Mouse (Mus musculus): ENCODE measurements around the gene Pde4d. TPM values are rescaled to one million over a fixed set of nuclear protein-coding genes. Genes with fewer than 3 reads are reported as not detected.
"Not testable (repeated sequence)": the region's sequence is repeated elsewhere in the genome, so short reads cannot be mapped to it uniquely, and the experiment has no call there.

Gene Pde4d
- polyA plus RNA-seq, 1 experiment, result 56.2 TPM

DNA sequence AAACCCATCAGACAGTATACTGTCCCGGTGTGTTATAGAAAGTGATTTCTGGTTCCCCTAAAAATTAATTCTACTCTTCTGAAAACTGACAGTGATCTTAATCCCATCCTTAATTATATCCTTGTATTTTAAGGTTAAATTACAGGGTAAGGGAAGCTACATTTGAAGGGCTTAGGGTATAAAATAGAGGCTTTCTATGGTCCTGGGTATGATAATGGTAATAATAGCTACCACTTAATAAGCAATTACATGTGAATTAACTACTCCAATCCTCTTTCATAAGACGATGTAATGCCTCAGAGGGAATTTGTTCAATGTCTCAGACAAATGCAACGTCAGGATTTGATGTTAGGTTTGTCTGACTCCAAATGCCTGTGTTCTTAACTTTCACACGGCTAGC lies 309.4 kb downstream of the Pde4d start:
- H3K4me3 ChIP-seq (ENCODE audit: insufficient read depth, low read depth, low read length), result no peak overlapping the region
- no peaks in the 10 kb centered on the region for H3K4me1 ChIP-seq (ENCODE audit: control insufficient read depth, insufficient read depth, insufficient read length, low read length)
- no peak overlapping the region for H3K27ac ChIP-seq (replicated peaks; ENCODE audit: low read depth, low read length)

DNA sequence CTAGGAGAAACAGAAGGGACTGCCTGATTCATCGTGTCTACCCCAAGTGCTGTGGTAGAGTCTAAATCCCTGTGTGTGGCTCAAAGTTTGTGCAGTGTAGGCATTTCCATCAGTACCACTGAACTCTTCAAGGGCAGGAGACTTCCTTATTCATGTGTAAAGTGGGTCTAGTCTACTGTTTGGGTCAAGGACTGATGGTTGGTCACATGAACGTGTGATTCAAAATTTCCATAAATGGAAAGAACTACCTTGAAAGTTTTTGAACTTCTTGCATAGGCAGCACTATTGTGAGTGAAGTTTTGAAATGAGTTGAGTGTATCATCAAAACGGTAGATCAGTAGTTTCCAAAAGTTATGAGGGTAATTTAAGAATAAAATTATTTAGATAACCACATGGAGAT lies 313.5 kb downstream of the Pde4d start:
- H3K4me3 ChIP-seq (ENCODE audit: insufficient read depth, low read depth, low read length), result no peak overlapping the region
- H3K27ac ChIP-seq (replicated peaks; ENCODE audit: low read depth, low read length), result no peak overlapping the region

DNA sequence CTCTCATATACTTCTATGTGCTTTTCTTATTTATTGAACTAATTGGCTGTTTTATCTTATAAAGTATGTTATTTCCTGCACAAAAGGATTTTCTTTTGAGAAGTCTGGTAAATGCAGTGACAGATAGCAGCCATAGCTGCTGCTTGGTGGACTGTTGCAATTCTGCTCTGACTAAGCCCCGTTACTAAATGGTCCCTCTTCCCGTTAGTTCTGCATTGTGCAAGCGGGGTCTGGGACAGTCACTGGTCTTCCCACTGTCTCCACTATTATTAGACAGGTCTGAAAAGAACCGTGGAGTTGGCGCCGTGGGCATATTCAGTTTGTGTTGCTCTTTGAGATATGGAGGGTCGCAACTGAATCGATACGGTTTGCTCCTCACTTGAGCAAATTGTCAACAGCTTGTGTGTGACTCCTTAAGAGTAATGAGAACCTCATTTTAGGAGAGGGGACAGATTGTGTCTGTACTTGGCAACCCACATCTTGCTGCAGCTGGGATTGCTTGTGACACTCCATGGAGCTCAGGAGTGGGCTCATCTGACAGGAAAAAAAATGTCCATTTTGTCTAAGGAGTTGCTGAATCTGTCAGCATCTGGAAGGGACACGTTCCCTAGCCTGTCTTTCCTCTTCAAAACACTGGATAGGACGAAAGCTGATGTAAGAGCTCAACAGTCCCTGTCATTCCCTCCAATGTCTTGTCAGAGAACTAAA lies 316.4 kb downstream of the Pde4d start:
- Histone ChIP-seq H3K4me1 (ENCODE audit: control insufficient read depth, insufficient read depth, insufficient read length, low read length) (no peaks in the 10 kb centered on the region), H3K4me3 (ENCODE audit: insufficient read depth, low read depth, low read length) (no peak overlapping the region), H3K27ac (replicated peaks; ENCODE audit: low read depth, low read length) (no peak overlapping the region)

More for the DNA sequence above, 313.5 kb downstream of the Pde4d start:
- H3K4me1 ChIP-seq (ENCODE audit: control insufficient read depth, insufficient read depth, insufficient read length, low read length), result no peaks in the 10 kb centered on the region

DNA sequence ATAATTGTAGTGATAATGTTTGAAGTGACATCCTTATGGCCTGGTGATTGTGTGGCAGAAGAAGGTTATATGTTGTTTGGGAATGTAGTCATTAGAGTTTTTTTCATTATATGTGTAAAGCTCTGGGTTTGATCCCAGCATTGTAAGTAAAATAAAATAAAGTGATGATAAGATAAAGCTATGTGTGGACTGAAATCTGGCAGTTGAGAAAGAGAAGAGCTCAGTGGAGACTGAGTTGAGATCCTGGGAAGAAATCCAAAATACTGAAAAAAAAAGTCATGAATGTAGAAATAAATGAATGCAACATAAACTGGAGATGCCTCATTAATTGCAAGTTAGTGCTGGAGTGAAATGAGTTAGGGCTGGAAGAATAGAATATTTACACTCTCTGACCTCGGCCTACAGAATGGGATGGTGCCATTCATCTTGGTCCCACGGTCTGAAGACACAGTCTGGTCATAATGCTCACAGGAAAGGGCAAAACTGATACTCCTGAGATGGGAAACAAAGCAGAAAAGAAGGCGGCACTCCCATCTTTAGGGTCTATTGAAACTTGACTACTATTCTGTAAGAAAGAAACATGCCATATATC lies 319.8 kb downstream of the Pde4d start:
- Histone ChIP-seq H3K27ac (replicated peaks; ENCODE audit: low read depth, low read length) (no peak overlapping the region), H3K4me1 (ENCODE audit: control insufficient read depth, insufficient read depth, insufficient read length, low read length) (no peaks in the 10 kb centered on the region), H3K4me3 (ENCODE audit: insufficient read depth, low read depth, low read length) (no peak overlapping the region)

DNA sequence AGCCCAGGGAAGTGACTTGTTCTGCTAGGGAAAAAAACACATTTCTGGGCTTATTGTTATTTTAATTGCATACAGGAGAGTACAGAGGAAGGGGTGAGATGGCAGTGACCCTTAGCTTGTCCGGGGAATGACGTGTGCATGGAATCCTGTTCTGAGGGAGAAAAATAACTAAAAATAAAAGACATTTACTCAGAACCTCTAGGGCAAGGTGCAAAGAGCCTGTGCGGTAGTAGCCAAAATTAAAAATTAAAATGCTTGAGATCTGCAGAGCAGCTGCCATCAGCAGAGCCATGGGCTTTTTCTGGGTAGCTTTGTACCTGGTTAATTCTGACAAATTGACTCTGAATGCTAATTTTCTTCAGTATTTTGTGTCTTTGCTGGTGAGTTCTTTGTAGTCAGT lies 322.6 kb downstream of the Pde4d start:
- Histone ChIP-seq H3K27ac (replicated peaks; ENCODE audit: low read depth, low read length) (no peak overlapping the region), H3K4me1 (ENCODE audit: control insufficient read depth, insufficient read depth, insufficient read length, low read length) (no peaks in the 10 kb centered on the region)

DNA sequence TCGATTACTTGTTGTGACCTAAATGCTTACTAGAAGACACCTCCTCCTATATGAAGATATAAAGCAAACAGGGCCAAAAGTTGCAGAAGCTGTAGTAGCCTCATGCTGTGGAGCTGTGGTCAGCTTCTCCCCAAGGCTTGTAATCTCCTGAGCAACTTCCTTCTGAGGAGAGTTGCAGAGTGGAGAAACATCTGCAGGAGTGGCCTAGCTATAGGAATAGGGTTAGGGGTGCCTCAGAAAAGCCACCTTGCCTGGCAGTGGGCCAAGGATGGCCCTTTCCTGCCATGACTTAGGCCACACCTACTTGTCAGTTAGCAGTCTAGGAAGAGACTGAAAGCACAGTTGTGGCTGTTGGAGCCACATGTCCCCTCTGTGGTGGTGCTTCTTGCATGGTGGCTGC lies 325.2 kb downstream of the Pde4d start:
- Histone ChIP-seq H3K4me1 (ENCODE audit: control insufficient read depth, insufficient read depth, insufficient read length, low read length) (no peaks in the 10 kb centered on the region), H3K27ac (replicated peaks; ENCODE audit: low read depth, low read length) (no peak overlapping the region), H3K4me3 (ENCODE audit: insufficient read depth, low read depth, low read length) (no peak overlapping the region)

More for the DNA sequence above, 322.6 kb downstream of the Pde4d start:
- no peak overlapping the region for H3K4me3 ChIP-seq (ENCODE audit: insufficient read depth, low read depth, low read length)

DNA sequence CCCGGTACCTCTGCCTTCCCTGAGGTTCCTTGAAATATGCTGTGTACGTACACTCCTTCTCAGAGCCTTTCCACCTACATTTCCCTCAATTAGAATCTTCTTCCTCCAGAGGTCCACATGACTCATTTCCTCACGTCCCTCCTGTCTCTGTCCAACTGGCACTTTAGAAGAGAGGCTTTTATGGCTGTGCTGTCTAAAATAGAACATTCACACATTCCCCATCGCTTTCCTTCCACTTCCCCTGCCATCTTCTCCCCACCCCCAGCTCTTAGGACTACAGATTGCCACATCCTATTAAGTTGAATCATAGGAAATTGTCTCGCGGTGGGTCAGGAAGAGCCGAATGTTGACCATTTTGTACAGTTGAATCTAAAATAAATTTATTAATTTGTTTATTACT lies 326.1 kb downstream of the Pde4d start:
- no peak overlapping the region for H3K27ac ChIP-seq (replicated peaks; ENCODE audit: low read depth, low read length)
- no peaks in the 10 kb centered on the region for H3K4me1 ChIP-seq (ENCODE audit: control insufficient read depth, insufficient read depth, insufficient read length, low read length)
- H3K4me3 ChIP-seq (ENCODE audit: insufficient read depth, low read depth, low read length), result no peak overlapping the region

DNA sequence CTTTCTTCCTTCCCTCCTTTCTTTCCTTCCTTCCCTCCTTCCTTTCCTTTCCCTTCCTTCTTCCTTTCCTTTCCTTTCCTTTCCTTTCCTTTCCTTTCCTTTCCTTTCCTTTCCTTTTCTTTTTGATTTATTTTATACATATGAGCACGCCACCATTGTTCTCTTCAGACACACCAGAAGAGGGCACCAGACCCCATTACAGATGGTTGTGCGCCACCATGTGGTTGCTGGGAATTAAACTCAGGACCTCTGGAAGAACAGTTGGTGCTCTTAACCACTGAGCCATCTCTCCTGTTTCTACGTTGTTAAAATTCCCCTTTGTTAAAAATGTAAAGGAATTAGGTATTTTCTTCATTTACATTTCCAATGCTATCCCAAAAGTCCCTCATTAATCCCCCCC lies 347.9 kb downstream of the Pde4d start:
- not testable (repeated sequence) for H3K4me1 ChIP-seq (ENCODE audit: control insufficient read depth, insufficient read depth, insufficient read length, low read length)

DNA sequence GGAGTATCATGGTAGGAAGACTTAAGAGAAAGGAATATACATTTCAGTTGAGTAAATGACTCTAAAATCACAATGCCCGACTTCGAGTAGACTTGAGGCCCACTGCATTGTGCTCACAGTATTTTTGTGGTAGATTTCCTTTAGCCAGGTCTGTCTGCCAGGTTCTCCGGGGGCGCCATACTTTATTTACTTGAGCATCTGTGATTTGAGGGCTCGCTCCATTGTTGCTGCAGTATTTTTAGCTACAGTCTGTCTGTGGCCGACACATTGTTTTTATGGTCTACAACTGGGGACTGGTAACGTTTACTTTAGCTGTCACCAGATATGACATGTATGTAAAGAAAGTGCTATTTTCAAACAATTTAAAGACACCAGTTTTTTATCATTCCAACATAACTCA lies 359.4 kb downstream of the Pde4d start:
- H3K4me3 ChIP-seq (ENCODE audit: insufficient read depth, low read depth, low read length), result no peak overlapping the region
- H3K27ac ChIP-seq (replicated peaks; ENCODE audit: low read depth, low read length), result no peak overlapping the region
- no peaks in the 10 kb centered on the region for H3K4me1 ChIP-seq (ENCODE audit: control insufficient read depth, insufficient read depth, insufficient read length, low read length)

More for the DNA sequence above, 347.9 kb downstream of the Pde4d start:
- H3K4me3 ChIP-seq (ENCODE audit: insufficient read depth, low read depth, low read length); H3K27ac ChIP-seq (replicated peaks; ENCODE audit: low read depth, low read length): not testable (repeated sequence)

DNA sequence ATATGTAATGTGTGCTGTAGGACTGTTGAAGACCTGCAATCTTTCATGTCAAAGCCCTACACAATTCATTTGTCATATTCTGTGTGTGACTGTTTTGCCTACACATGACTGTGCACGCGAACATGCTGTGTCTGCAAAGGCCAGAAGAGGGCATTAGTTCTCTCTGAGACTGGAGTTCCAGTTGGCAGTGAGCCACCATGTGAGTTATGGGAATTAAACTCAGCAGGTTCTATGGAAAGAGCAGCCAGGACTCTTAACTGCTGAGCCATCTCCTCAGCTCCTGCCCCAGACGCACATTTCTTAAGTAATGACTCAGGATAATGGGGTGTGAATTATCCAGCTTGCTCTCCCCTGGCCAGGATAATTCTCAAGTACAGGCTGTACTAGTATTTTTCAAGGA lies 363.2 kb downstream of the Pde4d start:
- no peaks in the 10 kb centered on the region for H3K4me1 ChIP-seq (ENCODE audit: control insufficient read depth, insufficient read depth, insufficient read length, low read length)
- H3K4me3 ChIP-seq (ENCODE audit: insufficient read depth, low read depth, low read length), result no peak overlapping the region
- H3K27ac ChIP-seq (replicated peaks; ENCODE audit: low read depth, low read length), result no peak overlapping the region

DNA sequence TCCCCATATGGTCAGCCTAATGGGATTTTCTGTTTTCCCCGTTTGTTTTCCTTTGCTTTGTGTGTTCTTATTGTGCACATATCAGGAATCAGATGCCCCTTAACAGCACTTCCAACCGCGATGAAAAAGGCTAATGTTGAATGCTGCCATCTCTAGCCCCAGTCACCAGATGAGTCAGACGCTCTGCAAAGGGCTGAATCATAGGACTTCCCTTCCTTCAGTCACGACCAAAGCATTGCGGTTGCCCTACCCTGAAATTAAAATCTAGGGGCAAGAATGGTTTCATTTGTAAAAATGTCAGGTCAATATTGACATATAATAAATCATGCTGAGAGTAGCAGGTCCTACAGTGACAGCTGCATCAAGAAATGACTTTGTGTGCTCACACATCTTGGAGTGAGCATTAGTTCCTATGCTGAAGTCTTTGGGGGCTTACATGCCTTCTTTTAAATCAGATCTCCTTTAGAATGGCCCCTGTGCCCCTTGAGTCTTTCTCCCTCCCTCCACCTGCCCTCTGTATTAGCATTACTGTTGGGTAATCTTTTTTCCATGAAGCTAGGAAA lies 370.2 kb downstream of the Pde4d start:
- Histone ChIP-seq H3K4me1 (ENCODE audit: control insufficient read depth, insufficient read depth, insufficient read length, low read length) (no peaks in the 10 kb centered on the region), H3K4me3 (ENCODE audit: insufficient read depth, low read depth, low read length) (no peak overlapping the region), H3K27ac (replicated peaks; ENCODE audit: low read depth, low read length) (no peak overlapping the region)

DNA sequence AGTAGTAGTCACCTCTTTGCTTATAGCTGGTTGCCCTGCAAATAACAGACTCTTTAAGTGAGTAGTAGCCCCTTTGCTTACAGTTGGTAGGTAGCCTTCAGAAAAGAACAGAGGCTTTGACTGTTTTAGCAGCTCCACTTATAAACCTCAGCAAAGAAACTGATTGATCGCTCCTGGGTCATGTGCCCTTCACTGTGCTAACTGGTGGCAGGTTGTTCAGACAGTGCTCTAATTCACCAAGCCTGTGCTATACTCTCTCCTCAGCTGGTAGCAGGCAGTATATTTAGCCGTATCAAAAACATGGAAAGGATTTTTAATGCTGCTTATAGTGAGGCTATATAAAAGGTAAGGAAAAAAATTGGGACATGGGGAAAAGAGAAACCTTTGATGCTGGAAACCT lies 370.7 kb downstream of the Pde4d start:
- Histone ChIP-seq H3K4me3 (ENCODE audit: insufficient read depth, low read depth, low read length) (no peak overlapping the region), H3K4me1 (ENCODE audit: control insufficient read depth, insufficient read depth, insufficient read length, low read length) (no peaks in the 10 kb centered on the region), H3K27ac (replicated peaks; ENCODE audit: low read depth, low read length) (no peak overlapping the region)

DNA sequence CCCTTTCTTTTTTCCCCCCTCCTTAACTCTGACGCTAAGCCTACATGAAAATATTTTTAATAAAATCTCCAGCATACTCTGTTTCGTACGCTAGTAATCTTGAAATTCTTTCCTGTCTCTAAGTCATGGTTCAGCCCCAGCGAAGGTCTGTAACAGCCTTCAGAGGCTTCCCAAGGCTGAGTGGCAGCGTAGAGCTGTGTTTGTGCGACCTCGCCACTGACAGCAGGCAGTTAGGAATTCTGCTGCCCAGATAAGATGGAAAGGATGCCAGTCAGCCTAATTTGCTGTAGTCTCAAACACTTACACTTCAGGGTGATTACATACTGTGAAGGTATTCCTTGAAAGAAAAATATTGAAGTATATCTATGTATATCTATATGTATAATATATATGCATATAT lies 371.5 kb downstream of the Pde4d start:
- Histone ChIP-seq H3K27ac (replicated peaks; ENCODE audit: low read depth, low read length) (no peak overlapping the region), H3K4me1 (ENCODE audit: control insufficient read depth, insufficient read depth, insufficient read length, low read length) (no peaks in the 10 kb centered on the region), H3K4me3 (ENCODE audit: insufficient read depth, low read depth, low read length) (no peak overlapping the region)

DNA sequence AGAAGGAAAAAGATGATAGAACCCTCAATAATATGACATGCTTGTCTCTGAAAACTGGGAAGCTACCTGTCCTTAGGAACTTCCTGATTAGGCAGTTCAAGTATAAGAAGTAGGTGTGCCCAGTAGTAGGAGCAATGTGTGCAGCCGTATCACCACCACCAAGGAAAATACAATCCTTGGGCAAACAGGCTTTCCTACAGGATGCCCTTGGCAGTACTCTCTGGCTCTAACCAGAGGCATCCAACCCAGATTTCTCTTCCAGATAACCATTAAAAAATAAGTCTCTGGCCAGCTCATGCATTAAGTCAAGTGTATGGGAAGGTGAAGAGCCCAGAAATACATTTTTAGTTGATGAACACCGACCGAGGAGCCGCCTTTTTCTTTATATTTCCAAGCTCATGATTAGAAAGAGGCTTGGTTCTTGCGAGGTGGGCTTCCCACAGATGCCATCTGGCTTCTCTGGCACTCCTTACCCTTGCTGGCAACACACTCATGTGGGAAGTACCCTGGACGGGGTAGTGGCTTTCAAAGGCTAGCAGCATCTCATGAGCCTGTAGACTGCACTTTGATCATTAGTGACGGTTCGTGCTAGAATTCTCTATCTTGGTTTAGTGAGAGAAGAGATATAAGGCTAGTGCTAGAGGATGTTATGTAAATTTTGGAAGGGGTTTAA lies 375.0 kb downstream of the Pde4d start:
- Histone ChIP-seq H3K27ac (replicated peaks; ENCODE audit: low read depth, low read length) (no peak overlapping the region), H3K4me1 (ENCODE audit: control insufficient read depth, insufficient read depth, insufficient read length, low read length) (no peaks in the 10 kb centered on the region), H3K4me3 (ENCODE audit: insufficient read depth, low read depth, low read length) (no peak overlapping the region)

DNA sequence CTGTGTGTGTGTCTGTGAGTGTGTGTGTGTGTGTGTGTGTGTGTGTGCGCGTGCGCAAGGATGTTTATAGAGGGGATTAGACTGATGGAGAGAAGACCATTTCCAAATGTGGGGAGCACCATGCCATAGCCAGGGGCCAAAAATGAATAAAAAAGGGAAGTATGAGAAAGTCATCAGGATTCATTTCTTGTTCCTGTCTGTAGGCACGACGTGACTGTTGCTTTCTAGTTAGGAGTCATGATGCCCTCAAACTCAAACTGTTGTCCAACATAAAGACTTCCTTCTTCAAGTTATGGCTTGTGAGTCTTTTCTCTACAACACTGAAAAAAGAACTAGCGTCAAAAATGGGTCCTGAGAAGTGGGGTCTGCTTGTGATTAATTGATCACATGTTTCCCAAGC lies 375.8 kb downstream of the Pde4d start:
- Histone ChIP-seq H3K4me1 (ENCODE audit: control insufficient read depth, insufficient read depth, insufficient read length, low read length) (no peaks in the 10 kb centered on the region), H3K4me3 (ENCODE audit: insufficient read depth, low read depth, low read length) (no peak overlapping the region), H3K27ac (replicated peaks; ENCODE audit: low read depth, low read length) (no peak overlapping the region)

Data from brown adipose tissue, adult 24 weeks (tissue).